Mouse (Mus musculus) heart, adult 18-20 months (tissue): ENCODE measurements around the gene Aadacl4. TPM values are rescaled to one million over a fixed set of nuclear protein-coding genes. Genes with fewer than 3 reads are reported as not detected.
"Not testable (repeated sequence)": the region's sequence is repeated elsewhere in the genome, so short reads cannot be mapped to it uniquely, and the experiment has no call there.

Experiments used
- DNase-seq, 2 experiments: peaks; one replicate each; pipeline ENCODE4 v3.0.0; 2021 to 2022; ENCODE audit warnings: mixed read lengths in 1 of 2
- long read RNA-seq, 2 experiments: library from polyadenylated mRNA; stranded (forward); transcript quantifications; one replicate each; pipeline ENCODE4 v2.0.0; 2021
- total RNA-seq, 2 experiments: library from RNA; stranded (reverse); gene quantifications; 2 replicates each; pipeline ENCODE4 v1.2.3; 2021

Gene Aadacl4
- not detected for total RNA-seq
- long read RNA-seq, experiment 1, result 0 reads
- long read RNA-seq, experiment 2, result 0 reads

DNA sequence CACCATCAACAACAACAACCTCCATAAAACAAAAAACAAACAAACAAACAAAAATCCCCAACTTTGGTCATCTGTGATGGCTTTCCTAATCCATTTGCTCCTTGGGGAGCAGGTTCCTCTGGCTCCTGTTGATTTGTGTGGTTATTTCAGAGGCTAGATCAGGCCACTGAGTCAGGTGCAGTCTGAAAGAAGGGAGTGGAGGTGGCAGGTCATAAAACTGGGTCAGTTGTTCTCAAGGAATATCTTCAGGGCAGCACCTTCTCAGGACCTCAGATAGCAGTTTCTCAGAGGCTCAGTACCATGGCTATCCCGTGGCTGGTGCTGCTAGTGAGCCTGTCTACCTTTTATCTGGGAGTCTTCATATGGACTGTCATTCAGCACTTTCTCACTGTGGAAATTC is at the start of gene Aadacl4:
Aadacl4 (plus strand) TSS at position 301 of the 400 bp plus-strand sequence.
- DNase-seq, result no peak

DNA sequence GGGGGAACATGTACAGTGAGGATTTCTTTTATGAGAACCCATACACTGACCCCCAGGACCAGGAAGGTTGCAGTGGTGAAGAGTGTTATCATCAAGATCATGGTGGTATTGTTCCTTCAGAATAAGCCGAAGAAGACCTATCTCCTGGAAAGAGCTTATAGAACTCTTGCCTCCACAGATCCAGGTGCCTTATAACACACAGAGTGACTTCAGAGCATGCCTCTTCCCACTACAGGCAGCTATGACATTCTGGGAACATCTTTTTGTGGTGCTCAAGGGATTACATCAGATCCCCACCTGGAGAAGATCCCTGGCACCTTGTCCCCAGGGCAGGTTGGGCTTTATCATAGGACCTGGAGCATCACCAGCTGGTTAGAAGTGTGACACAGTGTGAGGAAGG is 48.5 kb upstream of the Aadacl4 start, which contains the start of gene Gm13124:
Gm13124 (minus strand) TSS at position 101 of the 400 bp plus-strand sequence.
- DNase-seq, result no peak

DNA sequence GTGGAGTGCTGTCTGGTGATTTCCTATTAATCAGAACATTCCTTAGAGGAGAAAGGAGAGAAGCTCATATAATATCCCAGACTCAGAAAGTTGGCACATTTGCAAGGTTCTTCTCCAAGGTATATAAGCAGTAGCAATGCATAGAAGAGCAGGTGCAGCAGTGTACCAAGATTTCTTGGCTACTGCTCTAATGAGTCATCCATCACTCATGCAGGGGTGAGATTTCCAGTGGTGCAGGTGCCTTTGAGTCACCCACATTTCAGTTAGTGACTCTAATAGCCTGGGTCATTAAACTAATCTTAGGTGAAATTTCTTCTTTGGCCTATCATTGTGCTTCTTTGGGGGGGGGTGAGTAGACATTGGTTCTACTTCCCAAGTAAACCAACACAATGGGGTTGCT is 45.8 kb upstream of the Aadacl4 start:
- no peak for DNase-seq

DNA sequence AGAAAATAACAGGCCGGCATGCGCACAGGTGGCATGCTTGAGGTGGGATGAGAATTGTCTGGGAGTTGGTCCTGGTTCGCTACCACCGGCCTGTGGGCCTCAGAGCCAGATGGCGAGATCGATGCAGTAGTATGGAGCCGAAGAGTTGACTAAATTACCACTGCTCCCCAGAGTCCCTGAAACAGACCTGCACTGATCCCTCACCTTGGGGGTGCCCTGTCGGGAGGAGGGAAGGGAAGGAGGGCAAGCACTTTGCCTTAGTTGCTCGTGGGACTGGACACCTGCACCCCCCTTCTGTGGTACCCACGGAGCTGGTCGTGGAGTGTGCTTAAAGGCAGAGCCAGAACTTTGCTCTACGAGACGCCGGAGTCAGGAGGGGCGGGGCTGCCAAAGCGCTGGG is 27.3 kb upstream of the Aadacl4 start:
- DNase-seq, result not testable (repeated sequence)

DNA sequence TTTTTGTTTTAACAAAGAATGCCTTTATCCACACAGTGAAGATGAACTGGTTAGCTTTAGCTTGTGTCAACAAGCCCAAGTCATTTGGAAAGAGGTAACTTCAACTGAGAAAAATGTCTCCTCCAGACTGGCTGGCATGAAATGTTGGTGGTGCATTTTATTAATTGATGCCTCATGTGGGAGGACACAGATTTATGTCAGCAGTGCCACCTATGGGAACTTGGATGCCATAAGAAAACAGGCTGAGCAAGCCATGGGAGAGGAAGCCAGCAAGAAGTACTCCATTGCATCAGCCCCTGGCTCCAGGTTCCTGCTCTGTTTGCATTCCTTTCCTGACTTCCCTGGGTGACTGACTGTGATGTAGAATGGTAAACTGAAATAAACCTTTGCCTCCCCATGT is 20.7 kb upstream of the Aadacl4 start:
- no peak for DNase-seq

DNA sequence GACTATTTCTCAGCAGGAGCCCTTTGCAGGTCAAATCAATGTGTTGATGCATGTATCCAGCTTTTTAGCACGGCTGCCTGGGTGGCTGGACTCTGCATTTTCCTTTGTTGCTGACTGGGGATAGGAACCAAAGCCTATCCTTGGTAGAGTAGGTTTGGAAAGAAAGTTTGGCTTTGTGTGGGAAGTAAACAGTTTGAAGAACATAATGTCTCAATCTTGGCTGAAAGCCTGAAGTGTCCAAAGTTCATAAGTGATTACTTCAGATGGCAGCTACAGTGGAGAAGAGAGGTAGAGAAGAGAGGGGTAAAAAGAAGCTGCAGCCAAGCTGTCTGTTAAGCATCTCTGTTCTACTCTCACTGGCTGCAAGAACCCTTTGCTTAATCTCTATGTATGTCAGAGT is 1.1 kb downstream of the Aadacl4 start:
- no peak for DNase-seq

DNA sequence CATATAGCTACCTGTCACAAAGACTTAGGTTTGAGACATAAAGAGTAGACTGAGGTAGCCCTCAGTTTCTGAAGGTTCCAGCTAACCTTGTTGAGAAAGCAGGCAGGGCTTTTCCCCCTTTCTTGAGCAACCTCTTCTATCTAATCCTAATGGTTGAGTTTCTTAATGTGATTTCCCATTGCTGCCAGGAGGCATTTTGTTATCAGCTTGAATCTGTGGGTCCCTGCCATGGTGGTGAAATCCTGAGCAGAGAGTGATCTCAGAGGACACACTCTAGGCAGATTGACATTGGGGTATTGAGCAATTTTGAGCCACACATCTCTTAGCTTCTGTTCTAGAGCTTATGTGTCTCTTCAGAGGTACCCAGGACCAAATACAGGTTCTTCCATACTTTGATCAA is 24.8 kb downstream of the Aadacl4 start:
- no peak for DNase-seq

Other genes starting within 250 kb of the Aadacl4 start
- gene Pramef20, start 235.8 kb upstream of the Aadacl4 start, total RNA-seq, result not detected
- not detected for gene Pramef12, start 205.2 kb upstream of the Aadacl4 start, total RNA-seq
- not detected for gene 1700012P22Rik, start 174.9 kb upstream of the Aadacl4 start, total RNA-seq
- not detected for gene Gm9944, start 160.4 kb upstream of the Aadacl4 start, total RNA-seq
- gene Aadacl3, start 150.0 kb upstream of the Aadacl4 start, total RNA-seq, result not detected
- not detected for gene 9430007A20Rik, start 93.9 kb upstream of the Aadacl4 start, total RNA-seq
- not detected for gene Gm13124, start 48.6 kb upstream of the Aadacl4 start, total RNA-seq
- gene Gm436, start 72.7 kb downstream of the Aadacl4 start, total RNA-seq, result not detected
- not detected for gene Gm13178, start 107.7 kb downstream of the Aadacl4 start, total RNA-seq
- not detected for gene Gm438, start 172.9 kb downstream of the Aadacl4 start, total RNA-seq